Mouse (Mus musculus) intestine, postnatal 0 days (tissue): ENCODE results near the gene Miga1. TPM values are rescaled to one million over a fixed set of nuclear protein-coding genes. Genes with fewer than 3 reads are reported as not detected.
"Not testable (repeated sequence)": the region's sequence is repeated elsewhere in the genome, so short reads cannot be mapped to it uniquely, and the experiment has no call there.

Experiments used
- ATAC-seq: fragments of 200-750 bp; cut with Nextera tagmentation; 2 replicates; pipeline ENCODE4 v1.8.0; 2017; ENCODE audit warnings: mild to moderate bottlenecking, moderate TSS enrichment, moderate library complexity
- H3K27ac ChIP-seq: fragments of 300-500 bp; sonication (generic); 2 replicates; pipeline ENCODE4 v1.5.1; 2014; ENCODE audit warnings: mild to moderate bottlenecking, low read depth, low read length, moderate library complexity
- H3K27me3 ChIP-seq: fragments of 300-500 bp; sonication (generic); replicated peaks from 2 replicates; pipeline ENCODE4 v1.6.1; 2014; ENCODE audit warnings: low read length, mixed read lengths; ENCODE audit not compliant: control insufficient read depth, insufficient read depth
- H3K36me3 ChIP-seq: fragments of 300-500 bp; sonication (generic); 2 replicates; pipeline ENCODE4 v1.6.1; 2014; ENCODE audit warnings: mild to moderate bottlenecking, moderate library complexity; ENCODE audit not compliant: control insufficient read depth, insufficient read depth
- H3K4me1 ChIP-seq: fragments of 300-500 bp; sonication (generic); replicated peaks from 2 replicates; pipeline ENCODE4 v1.6.1; 2014; ENCODE audit warnings: antibody characterized with exemption, low read length, mixed read lengths; ENCODE audit not compliant: control insufficient read depth, insufficient read depth
- H3K4me2 ChIP-seq: fragments of 300-500 bp; sonication (generic); replicated peaks from 2 replicates; pipeline ENCODE4 v1.6.1; 2014; ENCODE audit warnings: low read depth, mild to moderate bottlenecking, moderate library complexity
- H3K4me3 ChIP-seq: fragments of 300-500 bp; sonication (generic); 2 replicates; pipeline ENCODE4 v1.5.1; 2014; ENCODE audit warnings: low read depth, low read length
- H3K9ac ChIP-seq: fragments of 300-500 bp; sonication (generic); 2 replicates; pipeline ENCODE4 v1.6.1; 2014; ENCODE audit warnings: mild to moderate bottlenecking, low read depth, low read length
- H3K9me3 ChIP-seq: fragments of 300-500 bp; sonication (generic); 2 replicates; pipeline ENCODE4 v1.6.1; 2016; ENCODE audit warnings: mixed run types; ENCODE audit not compliant: control insufficient read depth
- CTCF ChIP-seq: sonication (generic); IDR thresholded peaks from 2 replicates; pipeline ENCODE4 v1.5.1; 2016; ENCODE audit warnings: low read depth, mild to moderate bottlenecking, control low read depth, antibody characterized with exemption, moderate library complexity
- WGBS: fragments of 180-500 bp; shearing (Covaris S2); extraction: QIAGEN DNeasy Blood & Tissue Kit; methylation state at CpG from one replicate; pipeline ENCODE4 v1.1.7; 2014; 5-methylcytosine and 5-hydroxymethylcytosine counted together
- polyA plus RNA-seq: library from polyadenylated mRNA; unstranded; fragments of >200 nt; fragmentation: Nextera tagmentation; extraction: Ambion mirVana; gene quantifications from 2 replicates; pipeline ENCODE4 v1.2.1, GENCODE M21; 2015

Miga1 gene
- polyA plus RNA-seq, 1 experiment from 2014 or later: 5.8 TPM

DNA sequence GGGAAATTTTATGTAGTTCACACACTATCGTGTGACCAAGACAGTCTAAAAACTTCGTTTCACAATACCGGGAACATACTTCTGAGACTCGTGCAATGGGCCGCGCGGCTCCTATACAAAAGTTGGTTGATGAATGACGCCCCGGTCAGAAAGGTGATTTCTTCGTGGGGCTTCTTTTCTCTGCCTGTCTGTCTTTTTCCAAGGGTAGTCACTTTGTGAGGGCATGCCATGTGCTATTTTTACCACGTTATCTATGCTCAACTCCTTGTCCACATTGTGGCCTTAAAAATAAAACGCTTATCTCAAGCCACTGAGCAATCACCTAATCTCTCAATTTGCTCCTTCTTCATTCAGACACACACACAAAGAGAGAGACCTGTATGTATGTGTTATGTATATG is 75.4 kb downstream of the Miga1 start:
- H3K4me2 ChIP-seq: peak overlapping the region; percentile 99
- no peak for TF ChIP-seq CTCF
- H3K9me3 ChIP-seq: no peaks in the 10 kb centered on the region
- no peak for ATAC-seq
- H3K36me3 ChIP-seq: no peaks in the 10 kb centered on the region
- no peak overlapping the region; the same call in 1 of the 2 replicates for H3K9ac ChIP-seq
- peaks cover 8% of the 10 kb centered on the region; the same call in 1 of the 2 replicates for H3K4me1 ChIP-seq
- 0 out of 2 replicates have a peak, but pooled peaks cover 6% of the 10 kb centered on the region for H3K27me3 ChIP-seq
- H3K27ac ChIP-seq: 0 out of 2 replicates have a peak overlapping the region, but pooled peaks have one; percentile 21
- peak overlapping the region; percentile 59 for H3K4me3 ChIP-seq
- 60% methylated on average over 12 of the region's 12 CpGs for WGBS

DNA sequence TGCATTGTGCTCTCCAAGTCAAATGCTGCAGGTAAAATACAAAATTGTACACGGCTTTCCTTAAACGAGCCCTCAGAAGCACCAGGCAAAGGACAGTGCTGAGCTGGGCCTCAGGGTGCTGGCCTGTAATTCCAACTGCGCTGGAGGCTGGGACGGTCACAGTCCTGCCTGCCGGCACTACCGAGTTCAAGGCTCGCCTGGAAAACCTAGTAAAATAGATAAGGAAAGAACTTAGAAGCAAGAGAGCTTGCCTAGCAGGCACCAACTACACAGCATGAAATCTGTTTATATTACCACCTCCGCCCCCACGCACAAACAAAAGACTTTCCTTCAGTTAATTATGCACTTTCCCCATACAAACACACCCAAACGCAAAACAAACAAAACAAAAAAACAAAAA is 75.8 kb downstream of the Miga1 start:
- H3K36me3 ChIP-seq: no peaks in the 10 kb centered on the region
- 0 out of 2 replicates have a peak, but pooled peaks cover 6% of the 10 kb centered on the region for H3K27me3 ChIP-seq
- TF ChIP-seq CTCF: no peak
- H3K4me2 ChIP-seq: peak overlapping the region; percentile 38
- H3K9ac ChIP-seq: no peak overlapping the region
- H3K4me3 ChIP-seq: peak overlapping the region; percentile 59
- no peak for ATAC-seq
- 48% methylated on average over 10 of the region's 10 CpGs for WGBS
- H3K27ac ChIP-seq: 0 out of 2 replicates have a peak overlapping the region, but pooled peaks have one; percentile 21
- no peaks in the 10 kb centered on the region for H3K9me3 ChIP-seq
- H3K4me1 ChIP-seq: peaks cover 8% of the 10 kb centered on the region; the same call in 1 of the 2 replicates

DNA sequence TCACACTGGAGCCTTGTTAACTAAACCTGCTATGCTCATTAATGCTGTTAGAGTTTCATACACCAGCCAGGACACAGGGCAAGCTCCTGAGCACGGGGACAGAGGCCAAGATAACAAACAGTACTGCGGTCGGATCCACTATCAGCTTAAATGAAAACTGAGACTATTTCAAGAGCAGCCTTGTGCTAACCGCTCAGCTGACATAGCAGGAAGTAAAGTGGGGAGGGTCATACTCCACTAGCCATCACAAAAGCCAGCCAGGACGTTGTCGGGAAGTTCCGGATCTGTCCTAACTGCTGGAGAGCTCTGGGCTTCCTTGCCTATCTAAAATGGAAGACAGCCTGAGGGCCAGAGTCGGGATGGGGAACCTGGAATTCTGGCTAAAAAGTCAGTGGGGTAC is 78.3 kb downstream of the Miga1 start:
- no peak for TF ChIP-seq CTCF
- H3K4me2 ChIP-seq: peak overlapping the region; percentile 35
- 0 out of 2 replicates have a peak, but pooled peaks cover 6% of the 10 kb centered on the region for H3K27me3 ChIP-seq
- H3K4me3 ChIP-seq: no peak overlapping the region
- H3K27ac ChIP-seq: no peak overlapping the region
- no peak for ATAC-seq
- peaks cover 8% of the 10 kb centered on the region; the same call in 1 of the 2 replicates for H3K4me1 ChIP-seq
- H3K9me3 ChIP-seq: no peaks in the 10 kb centered on the region
- H3K36me3 ChIP-seq: no peaks in the 10 kb centered on the region
- no peak overlapping the region for H3K9ac ChIP-seq
- WGBS: 25% methylated on average over 8 of the region's 8 CpGs

DNA sequence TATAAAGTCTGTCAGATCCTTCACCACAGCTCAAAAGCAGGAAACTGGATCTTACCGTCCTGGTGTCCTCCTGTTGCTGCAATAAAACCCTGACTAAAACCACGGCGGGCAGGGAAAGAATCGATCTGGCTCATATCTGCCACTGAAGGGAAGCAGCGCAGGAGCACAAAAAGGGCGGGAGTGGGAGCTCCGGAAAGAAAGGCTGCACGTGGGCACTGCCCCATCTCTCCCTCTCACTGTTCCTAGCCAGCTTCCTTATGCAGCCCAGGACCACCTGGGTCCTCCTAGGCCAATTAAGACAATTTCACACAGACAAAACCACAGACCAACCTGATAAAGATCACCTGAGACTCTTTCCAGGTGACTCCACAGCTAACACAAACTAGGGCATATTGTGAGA is 78.8 kb downstream of the Miga1 start:
- Histone ChIP-seq H3K4me1 (peaks cover 8% of the 10 kb centered on the region; the same call in 1 of the 2 replicates), H3K4me2 (peak overlapping the region; percentile 35; the same call in 1 of the 2 replicates), H3K27me3 (0 out of 2 replicates have a peak, but pooled peaks cover 3% of the 10 kb centered on the region), H3K36me3 (no peaks in the 10 kb centered on the region), H3K27ac (no peak overlapping the region), H3K4me3 (no peak overlapping the region), H3K9me3 (no peaks in the 10 kb centered on the region), H3K9ac (no peak overlapping the region)
- 26% methylated on average over 8 of the region's 8 CpGs for WGBS
- no peak for TF ChIP-seq CTCF
- peak; percentile 14; the same call in 1 of the 2 replicates for ATAC-seq

DNA sequence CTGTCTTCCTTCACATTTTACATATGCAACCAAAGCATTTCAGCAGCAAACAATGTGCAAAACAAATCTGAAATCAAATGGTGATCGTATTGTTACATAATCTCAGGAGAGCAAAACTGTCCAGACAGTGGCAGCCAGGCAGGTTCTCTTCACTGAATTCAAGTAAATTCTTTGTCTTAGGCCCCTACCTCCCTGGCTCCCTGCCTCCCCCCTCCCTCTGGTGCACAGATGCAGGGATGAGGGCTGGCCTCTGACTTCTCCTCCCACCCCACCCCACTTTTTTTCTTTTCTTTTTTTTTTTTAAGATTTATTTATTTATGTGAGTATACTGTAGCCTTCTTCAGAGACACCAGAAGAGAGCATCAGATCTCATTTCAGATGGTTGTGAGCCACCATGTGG is 79.8 kb downstream of the Miga1 start:
- WGBS: 95% methylated on average over 1 of the region's 1 CpGs
- no peak overlapping the region for H3K27ac ChIP-seq
- H3K27me3 ChIP-seq: no peaks in the 10 kb centered on the region
- peaks cover 8% of the 10 kb centered on the region; the same call in 1 of the 2 replicates for H3K4me1 ChIP-seq
- no peak for TF ChIP-seq CTCF
- no peak overlapping the region for H3K4me3 ChIP-seq
- H3K4me2 ChIP-seq: no peak overlapping the region
- no peak for ATAC-seq
- no peaks in the 10 kb centered on the region for H3K36me3 ChIP-seq
- no peak overlapping the region for H3K9ac ChIP-seq
- no peaks in the 10 kb centered on the region for H3K9me3 ChIP-seq

DNA sequence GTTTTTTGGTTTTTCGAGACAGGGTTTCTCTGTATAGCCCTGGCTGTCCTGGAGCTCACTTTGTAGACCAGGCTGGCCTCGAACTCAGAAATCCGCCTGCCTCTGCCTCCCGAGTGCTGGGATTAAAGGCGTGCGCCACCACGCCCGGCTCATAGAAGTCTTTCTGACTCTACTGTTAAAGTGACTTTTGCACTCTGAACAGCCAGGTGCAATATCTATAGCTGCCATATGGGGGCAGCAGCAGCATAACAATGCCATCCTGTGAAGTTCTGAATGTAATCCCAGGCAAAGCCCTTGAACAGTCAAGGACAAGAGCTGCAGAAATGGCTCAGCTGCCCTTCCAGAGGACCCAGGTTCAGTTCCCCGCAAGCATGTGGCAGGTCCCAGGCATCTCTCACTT is 80.8 kb downstream of the Miga1 start:
- not testable (repeated sequence) for H3K4me2 ChIP-seq, H3K27ac ChIP-seq, H3K36me3 ChIP-seq, H3K4me3 ChIP-seq, H3K9ac ChIP-seq, H3K4me1 ChIP-seq, H3K27me3 ChIP-seq, H3K9me3 ChIP-seq
- peak; percentile 90 for TF ChIP-seq CTCF
- WGBS: 18% methylated on average over 7 of the region's 9 CpGs
- ATAC-seq: peak; percentile 51
